Mouse (Mus musculus): ENCODE results near the gene Sbno1. TPM values are rescaled to one million over a fixed set of nuclear protein-coding genes. Genes with fewer than 3 reads are reported as not detected.
"Not testable (repeated sequence)": the region's sequence is repeated elsewhere in the genome, so short reads cannot be mapped to it uniquely, and the experiment has no call there.

Sbno1 gene
- polyA plus RNA-seq, 1 experiment: 189 TPM

DNA sequence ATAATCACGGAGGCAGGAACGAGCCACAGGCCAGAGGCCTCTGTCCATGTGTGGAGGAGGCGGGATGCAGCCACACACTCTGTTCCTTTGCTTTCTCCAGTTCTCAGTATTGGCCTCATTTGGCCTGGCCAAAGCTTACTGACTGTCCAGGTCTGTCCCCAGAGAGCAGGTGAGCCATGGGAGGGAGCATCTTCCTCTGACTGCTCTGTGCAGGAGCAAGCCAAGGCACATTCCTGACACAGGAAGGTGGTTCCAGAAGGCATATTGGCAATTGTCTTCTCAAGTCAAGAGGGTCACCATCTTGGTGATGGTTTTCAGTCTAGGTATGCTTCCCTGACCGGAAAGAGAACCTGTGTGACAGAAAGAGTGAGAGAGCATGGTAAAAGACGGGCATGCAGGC is 37.7 kb upstream of the Sbno1 start:
- Histone ChIP-seq H3K4me3 (ENCODE audit: low read depth, low read length) (no peak overlapping the region), H3K27ac (ENCODE audit: insufficient read depth, low read length) (no peak overlapping the region), H3K9me3 (replicated peaks; ENCODE audit: control insufficient read depth, insufficient read depth, low read length, poor library complexity, severe bottlenecking) (no peaks in the 10 kb centered on the region), H3K36me3 (ENCODE audit: control insufficient read depth, insufficient read depth, low read length, poor library complexity, severe bottlenecking) (peaks cover 22% of the 10 kb centered on the region), H3K9ac (ENCODE audit: low read depth, poor library complexity, severe bottlenecking) (no peak overlapping the region), H3K4me1 (ENCODE audit: control insufficient read depth, insufficient read depth, low read length) (no peaks in the 10 kb centered on the region), H3K27me3 (ENCODE audit: control insufficient read depth, insufficient read depth, low read length, poor library complexity, severe bottlenecking) (no peaks in the 10 kb centered on the region)
- TF ChIP-seq POLR2A (IDR thresholded peaks at IDR 0.05; ENCODE audit: insufficient read depth, low read length) (no peak), EP300 (IDR thresholded peaks at IDR 0.05; ENCODE audit: insufficient read depth, low read depth, low read length) (no peak), CTCF (IDR thresholded peaks at IDR 0.05; ENCODE audit: low read depth, low read length) (no peak)

DNA sequence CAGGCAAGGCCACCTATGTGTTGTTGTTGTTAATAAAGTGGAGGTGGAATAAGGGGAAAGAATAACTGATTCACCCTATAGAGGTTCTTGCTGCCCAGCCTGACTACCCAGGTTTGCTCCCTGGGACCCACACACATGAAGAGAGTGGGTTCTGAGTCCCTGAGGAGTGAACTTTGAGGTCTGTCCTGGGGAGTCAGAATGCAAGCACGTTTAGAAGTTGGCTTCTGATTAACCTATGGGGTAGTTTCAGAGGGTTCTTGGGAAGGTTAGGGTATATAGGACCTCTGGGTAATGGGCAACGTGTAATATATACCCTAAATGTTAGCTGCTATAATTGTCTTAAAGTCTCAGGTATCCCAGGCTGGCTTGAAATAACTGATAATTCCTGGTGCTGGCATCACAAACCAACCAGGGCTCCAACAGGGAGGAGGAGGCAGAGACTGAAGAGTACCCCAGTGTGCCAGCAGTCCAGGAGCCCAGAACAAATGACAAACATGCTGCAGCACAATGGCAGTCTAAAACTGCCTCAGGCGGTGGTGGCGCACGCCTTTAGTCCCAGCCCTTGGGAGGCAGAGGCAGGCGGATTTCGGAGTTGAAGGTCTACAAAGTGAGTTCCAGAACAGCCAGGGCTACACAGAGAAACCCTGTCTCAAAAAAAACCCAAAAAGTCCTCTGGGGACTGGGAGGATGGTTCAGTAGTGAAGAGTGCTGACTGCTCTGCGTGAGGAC is 36.7 kb upstream of the Sbno1 start:
- H3K36me3 ChIP-seq (ENCODE audit: control insufficient read depth, insufficient read depth, low read length, poor library complexity, severe bottlenecking): peaks cover 31% of the 10 kb centered on the region
- TF ChIP-seq EP300 (IDR thresholded peaks at IDR 0.05; ENCODE audit: insufficient read depth, low read depth, low read length) (no peak), POLR2A (IDR thresholded peaks at IDR 0.05; ENCODE audit: insufficient read depth, low read length) (no peak), CTCF (IDR thresholded peaks at IDR 0.05; ENCODE audit: low read depth, low read length) (no peak)
- H3K4me1 ChIP-seq (ENCODE audit: control insufficient read depth, insufficient read depth, low read length): no peaks in the 10 kb centered on the region

DNA sequence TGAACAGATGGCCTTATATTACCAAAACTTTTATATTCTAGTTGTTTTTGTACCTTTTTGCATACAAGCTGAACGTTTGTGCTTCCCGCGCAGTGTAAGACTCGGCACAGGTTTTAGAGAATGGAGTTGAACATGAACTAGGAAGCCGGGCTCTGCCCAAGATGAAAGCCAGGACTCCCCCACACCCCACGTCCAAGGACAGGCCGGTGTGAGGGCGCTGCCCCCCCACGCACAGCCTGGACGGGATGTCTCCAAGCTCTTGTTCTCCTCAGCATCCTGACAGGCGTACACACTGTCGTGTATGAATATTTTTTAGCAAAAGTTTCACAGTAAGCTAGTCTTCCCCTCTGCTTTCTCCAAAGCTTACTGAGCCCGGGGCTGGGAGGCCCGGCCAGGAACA is 35.1 kb upstream of the Sbno1 start:
- not testable (repeated sequence) for H3K9ac ChIP-seq (ENCODE audit: low read depth, poor library complexity, severe bottlenecking); H3K9me3 ChIP-seq (replicated peaks; ENCODE audit: control insufficient read depth, insufficient read depth, low read length, poor library complexity, severe bottlenecking); H3K4me1 ChIP-seq (ENCODE audit: control insufficient read depth, insufficient read depth, low read length); H3K4me3 ChIP-seq (ENCODE audit: low read depth, low read length); H3K27me3 ChIP-seq (ENCODE audit: control insufficient read depth, insufficient read depth, low read length, poor library complexity, severe bottlenecking); H3K27ac ChIP-seq (ENCODE audit: insufficient read depth, low read length)
- peaks cover 44% of the 10 kb centered on the region for H3K36me3 ChIP-seq (ENCODE audit: control insufficient read depth, insufficient read depth, low read length, poor library complexity, severe bottlenecking)

More for the DNA sequence above, 36.7 kb upstream of the Sbno1 start:
- no peak overlapping the region for H3K4me3 ChIP-seq (ENCODE audit: low read depth, low read length)
- H3K27ac ChIP-seq (ENCODE audit: insufficient read depth, low read length): no peak overlapping the region
- no peaks in the 10 kb centered on the region for H3K9me3 ChIP-seq (replicated peaks; ENCODE audit: control insufficient read depth, insufficient read depth, low read length, poor library complexity, severe bottlenecking)
- H3K27me3 ChIP-seq (ENCODE audit: control insufficient read depth, insufficient read depth, low read length, poor library complexity, severe bottlenecking): no peaks in the 10 kb centered on the region
- no peak overlapping the region for H3K9ac ChIP-seq (ENCODE audit: low read depth, poor library complexity, severe bottlenecking)

DNA sequence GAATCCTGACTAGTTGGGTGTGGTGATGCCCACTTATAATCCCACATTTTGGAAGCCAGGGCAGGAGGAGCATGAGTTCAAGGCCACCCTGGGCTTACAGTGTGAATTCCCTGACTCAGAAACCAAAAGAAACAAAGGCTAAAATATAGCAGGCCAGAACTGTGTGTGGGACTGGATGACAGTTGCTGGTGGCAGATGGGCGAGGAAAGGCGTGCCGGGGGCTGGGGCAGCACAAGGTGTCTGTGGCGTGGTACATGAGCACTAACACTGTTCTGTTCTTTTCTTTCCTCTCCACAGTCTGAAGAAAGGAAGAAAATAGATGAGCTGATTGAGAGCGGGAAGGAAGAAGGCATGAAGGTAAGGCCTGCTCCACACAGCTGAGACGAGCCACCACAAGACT is 31.0 kb upstream of the Sbno1 start:
- no peak overlapping the region for H3K27ac ChIP-seq (ENCODE audit: insufficient read depth, low read length)
- H3K4me3 ChIP-seq (ENCODE audit: low read depth, low read length): no peak overlapping the region
- no peaks in the 10 kb centered on the region for H3K9me3 ChIP-seq (replicated peaks; ENCODE audit: control insufficient read depth, insufficient read depth, low read length, poor library complexity, severe bottlenecking)
- no peaks in the 10 kb centered on the region for H3K4me1 ChIP-seq (ENCODE audit: control insufficient read depth, insufficient read depth, low read length)
- H3K36me3 ChIP-seq (ENCODE audit: control insufficient read depth, insufficient read depth, low read length, poor library complexity, severe bottlenecking): peaks cover 53% of the 10 kb centered on the region
- no peak overlapping the region for H3K9ac ChIP-seq (ENCODE audit: low read depth, poor library complexity, severe bottlenecking)
- H3K27me3 ChIP-seq (ENCODE audit: control insufficient read depth, insufficient read depth, low read length, poor library complexity, severe bottlenecking): no peaks in the 10 kb centered on the region
- TF ChIP-seq CTCF (IDR thresholded peaks at IDR 0.05; ENCODE audit: low read depth, low read length) (no peak), EP300 (IDR thresholded peaks at IDR 0.05; ENCODE audit: insufficient read depth, low read depth, low read length) (no peak), POLR2A (IDR thresholded peaks at IDR 0.05; ENCODE audit: insufficient read depth, low read length) (no peak)

DNA sequence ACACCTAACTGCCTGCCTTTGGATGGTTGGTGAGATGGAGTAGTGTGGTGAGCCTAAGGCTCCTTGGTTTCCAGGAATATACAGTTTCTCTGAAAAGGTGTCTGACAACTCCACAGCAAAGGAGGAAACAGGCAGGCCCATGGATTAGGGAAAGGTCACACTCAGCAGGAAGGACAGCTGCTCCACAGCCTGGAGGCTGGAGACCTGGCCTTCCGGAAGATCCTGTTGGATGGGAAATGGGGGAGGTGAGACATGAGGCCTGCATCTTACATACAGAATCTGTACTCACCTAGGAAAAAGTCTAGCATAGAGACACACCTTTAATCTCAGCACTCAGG is 28.2 kb upstream of the Sbno1 start:
- H3K36me3 ChIP-seq (ENCODE audit: control insufficient read depth, insufficient read depth, low read length, poor library complexity, severe bottlenecking): peaks cover 63% of the 10 kb centered on the region

GRCm38 (mm10) chr5:124453339-124454081 is 27.7 kb upstream of the Sbno1 start:
- Histone ChIP-seq H3K4me3 (ENCODE audit: low read depth, low read length) (no peak overlapping the region), H3K4me1 (ENCODE audit: control insufficient read depth, insufficient read depth, low read length) (peaks cover 3% of the 10 kb centered on the region), H3K27ac (ENCODE audit: insufficient read depth, low read length) (no peak overlapping the region), H3K9me3 (replicated peaks; ENCODE audit: control insufficient read depth, insufficient read depth, low read length, poor library complexity, severe bottlenecking) (no peaks in the 10 kb centered on the region), H3K9ac (ENCODE audit: low read depth, poor library complexity, severe bottlenecking) (no peak overlapping the region), H3K36me3 (ENCODE audit: control insufficient read depth, insufficient read depth, low read length, poor library complexity, severe bottlenecking) (peaks cover 63% of the 10 kb centered on the region), H3K27me3 (ENCODE audit: control insufficient read depth, insufficient read depth, low read length, poor library complexity, severe bottlenecking) (no peaks in the 10 kb centered on the region)
- TF ChIP-seq EP300 (IDR thresholded peaks at IDR 0.05; ENCODE audit: insufficient read depth, low read depth, low read length) (no peak), POLR2A (IDR thresholded peaks at IDR 0.05; ENCODE audit: insufficient read depth, low read length) (no peak), CTCF (IDR thresholded peaks at IDR 0.05; ENCODE audit: low read depth, low read length) (no peak)

More for the DNA sequence above, 28.2 kb upstream of the Sbno1 start:
- no peak overlapping the region for H3K27ac ChIP-seq (ENCODE audit: insufficient read depth, low read length)
- no peak overlapping the region for H3K9ac ChIP-seq (ENCODE audit: low read depth, poor library complexity, severe bottlenecking)
- H3K27me3 ChIP-seq (ENCODE audit: control insufficient read depth, insufficient read depth, low read length, poor library complexity, severe bottlenecking): no peaks in the 10 kb centered on the region
- no peaks in the 10 kb centered on the region for H3K9me3 ChIP-seq (replicated peaks; ENCODE audit: control insufficient read depth, insufficient read depth, low read length, poor library complexity, severe bottlenecking)
- TF ChIP-seq EP300 (IDR thresholded peaks at IDR 0.05; ENCODE audit: insufficient read depth, low read depth, low read length) (peak; percentile 58; the same call in 1 of the 2 replicates), POLR2A (IDR thresholded peaks at IDR 0.05; ENCODE audit: insufficient read depth, low read length) (no peak)
- H3K4me1 ChIP-seq (ENCODE audit: control insufficient read depth, insufficient read depth, low read length): peaks cover 3% of the 10 kb centered on the region
- no peak overlapping the region for H3K4me3 ChIP-seq (ENCODE audit: low read depth, low read length)
